Mouse (Mus musculus) left cerebral cortex, adult 2 months (tissue): ENCODE results near the gene Col24a1. TPM values are rescaled to one million over a fixed set of nuclear protein-coding genes. Genes with fewer than 3 reads are reported as not detected.
A peak's percentile ranks its signal among the peaks of the same experiment; 100 is the strongest.
"Not testable (repeated sequence)": the region's sequence is repeated elsewhere in the genome, so short reads cannot be mapped to it uniquely, and the experiment has no call there.

Experiments
- DNase-seq, 2 experiments: peaks; one replicate each; pipeline ENCODE4 v3.0.0; 2021 to 2022; ENCODE audit warnings: low spot score in 2 of 2, mixed read lengths in 1 of 2; ENCODE audit errors: extremely low spot score in 1 of 2
- H3K27ac ChIP-seq: fragments of 200-600 bp; 2 replicates; pipeline ENCODE4 v1.8.1; 2022
- H3K4me3 ChIP-seq: fragments of 200-600 bp; 2 replicates; pipeline ENCODE4 v1.8.1; 2022
- CTCF ChIP-seq: fragments of 200-600 bp; IDR thresholded peaks from 2 replicates; pipeline ENCODE4 v1.8.1; 2022; ENCODE audit warnings: antibody characterized with exemption, mild to moderate bottlenecking, moderate library complexity
- intact Hi-C: fragments of 180-260 bp; cut with DNase I; formaldehyde crosslinking; loops from one replicate; pipeline ENCODE4 v1.15.1; 2025
- total RNA-seq, 2 experiments: library from RNA; stranded (reverse); gene quantifications; 2 replicates each; pipeline ENCODE4 v1.2.3; 2021

Gene Col24a1
- total RNA-seq, 2 experiments from 2014 or later = 2.7 to 2.8 TPM

GRCm38 (mm10) chr3:145414362-145414761, 122.1 kb downstream of the Col24a1 start:
- DNase-seq = no peak
- H3K27ac ChIP-seq = no peak overlapping the region
- intact Hi-C loops = no loop called here
- TF ChIP-seq CTCF = no peak
- no peak overlapping the region for H3K4me3 ChIP-seq

GRCm38 (mm10) chr3:145417809-145418208, 125.5 kb downstream of the Col24a1 start:
- intact Hi-C loops = no loop called here
- Histone ChIP-seq H3K27ac (no peak overlapping the region), H3K4me3 (no peak overlapping the region)
- DNase-seq = no peak
- TF ChIP-seq CTCF = no peak

- intact Hi-C loops = no loop called here
- Histone ChIP-seq H3K4me3 (no peak overlapping the region), H3K27ac (no peak overlapping the region)
- no peak for TF ChIP-seq CTCF
- DNase-seq = no peak
Measured at GRCm38 (mm10) chr3:145420421-145420820, 128.1 kb downstream of the Col24a1 start.

DNA sequence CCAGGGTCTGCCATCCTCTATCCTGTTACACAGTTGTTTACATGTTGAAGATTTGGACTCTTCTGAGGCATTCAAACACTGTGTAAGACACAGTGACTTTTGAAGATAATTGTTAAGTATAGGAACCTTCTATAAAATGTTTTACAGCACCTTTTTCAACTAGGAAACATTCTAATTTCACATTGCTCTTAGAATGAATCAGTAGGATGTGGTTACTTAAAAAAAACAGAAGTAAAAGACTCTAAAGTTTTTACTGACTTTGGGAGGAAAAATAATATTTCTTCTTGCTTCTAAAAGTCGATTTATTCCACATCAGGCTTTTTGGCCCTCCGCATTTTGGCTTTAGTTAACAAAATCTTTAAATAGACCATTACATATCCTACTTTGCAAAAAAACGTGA, 129.8 kb downstream of the Col24a1 start:
- no peak overlapping the region for H3K27ac ChIP-seq
- TF ChIP-seq CTCF = no peak
- no peak for DNase-seq
- no peak overlapping the region for H3K4me3 ChIP-seq
- intact Hi-C loops = no loop called here

GRCm38 (mm10) chr3:145438352-145438751, 146.1 kb downstream of the Col24a1 start:
- Histone ChIP-seq H3K4me3 (no peak overlapping the region), H3K27ac (no peak overlapping the region)
- TF ChIP-seq CTCF = no peak
- intact Hi-C loops = no loop called here
- DNase-seq = no peak

- DNase-seq = no peak
- intact Hi-C loops = no loop called here
- H3K27ac ChIP-seq = no peak overlapping the region
- TF ChIP-seq CTCF = peak; percentile 14
- no peak overlapping the region for H3K4me3 ChIP-seq
Measured at GRCm38 (mm10) chr3:145439086-145439485, 146.8 kb downstream of the Col24a1 start.

DNA sequence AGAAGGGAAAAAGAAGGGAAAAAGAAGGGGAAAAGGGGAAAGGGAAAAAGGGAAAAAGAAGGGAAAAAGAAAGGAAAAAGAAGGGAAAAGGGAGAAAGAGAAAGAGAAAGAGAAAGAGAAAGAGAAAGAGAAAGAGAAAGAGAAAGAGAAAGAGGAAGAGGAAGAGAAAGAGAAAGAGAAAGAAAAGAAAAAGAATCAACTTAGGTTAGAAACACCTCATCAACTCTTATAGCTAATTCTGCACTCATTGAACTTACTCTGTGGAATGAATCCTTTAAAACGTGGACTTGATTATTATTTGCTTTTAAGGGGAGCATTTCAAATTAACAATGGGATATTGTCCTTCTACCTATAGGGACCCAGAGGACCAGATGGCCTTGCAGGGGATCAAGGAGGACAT, 148.7 kb downstream of the Col24a1 start:
- no peak for DNase-seq
- no peak for TF ChIP-seq CTCF
- Histone ChIP-seq H3K27ac (no peak overlapping the region), H3K4me3 (no peak overlapping the region)
- intact Hi-C loops = no loop called here

DNA sequence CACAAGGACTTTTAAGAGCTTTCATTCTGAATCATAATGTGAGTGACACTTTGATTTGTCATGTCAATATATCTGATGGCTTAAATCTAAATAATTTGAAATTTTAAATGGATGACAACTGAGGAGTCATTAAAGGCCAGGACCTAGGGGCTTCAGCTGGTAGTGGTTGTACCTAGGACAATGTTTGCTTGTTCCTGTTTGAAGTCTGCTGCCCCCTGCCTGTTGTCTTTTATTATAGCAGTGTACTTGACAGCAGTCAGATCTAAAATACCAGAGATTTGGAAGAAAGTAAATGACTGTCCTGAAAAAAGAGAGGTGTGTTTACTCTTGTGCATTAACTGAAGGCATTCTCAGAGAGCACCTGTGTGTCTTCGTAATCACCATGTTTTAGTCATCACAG, 150.0 kb downstream of the Col24a1 start:
- intact Hi-C loops = no loop called here
- DNase-seq = peak in 1 of 2 experiments; percentile 15
- H3K4me3 ChIP-seq = no peak overlapping the region
- no peak overlapping the region for H3K27ac ChIP-seq
- TF ChIP-seq CTCF = peak; percentile 59

- DNase-seq, intact Hi-C loops, H3K4me3 ChIP-seq, H3K27ac ChIP-seq: not testable (repeated sequence)
Measured at GRCm38 (mm10) chr3:145443167-145443566, 150.9 kb downstream of the Col24a1 start.

- DNase-seq = no peak
- intact Hi-C loops = no loop called here
- Histone ChIP-seq H3K4me3 (no peak overlapping the region), H3K27ac (no peak overlapping the region)
- no peak for TF ChIP-seq CTCF
Measured at GRCm38 (mm10) chr3:145457039-145457438, 164.8 kb downstream of the Col24a1 start.

DNA sequence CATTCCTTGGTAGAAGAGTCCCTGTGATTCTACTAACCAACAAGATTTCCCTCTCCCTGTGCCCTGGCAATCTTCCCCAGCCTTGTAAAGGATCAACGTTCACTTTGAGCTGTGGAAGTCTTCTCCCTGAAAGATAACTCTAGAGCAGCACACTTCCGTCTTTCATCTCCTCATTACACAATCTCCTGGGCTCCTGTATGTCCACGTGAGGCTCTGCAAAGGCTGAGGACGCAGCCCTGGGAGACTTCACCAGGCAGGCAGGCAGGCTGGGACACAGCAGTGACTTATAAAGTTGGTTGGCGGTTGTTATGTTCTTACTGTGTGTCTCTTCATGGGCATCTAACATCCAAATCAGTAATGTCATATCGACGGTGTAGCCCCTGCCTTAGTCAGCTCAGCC, 170.1 kb downstream of the Col24a1 start:
- DNase-seq = no peak
- no peak for TF ChIP-seq CTCF
- intact Hi-C loops = no loop called here

DNA sequence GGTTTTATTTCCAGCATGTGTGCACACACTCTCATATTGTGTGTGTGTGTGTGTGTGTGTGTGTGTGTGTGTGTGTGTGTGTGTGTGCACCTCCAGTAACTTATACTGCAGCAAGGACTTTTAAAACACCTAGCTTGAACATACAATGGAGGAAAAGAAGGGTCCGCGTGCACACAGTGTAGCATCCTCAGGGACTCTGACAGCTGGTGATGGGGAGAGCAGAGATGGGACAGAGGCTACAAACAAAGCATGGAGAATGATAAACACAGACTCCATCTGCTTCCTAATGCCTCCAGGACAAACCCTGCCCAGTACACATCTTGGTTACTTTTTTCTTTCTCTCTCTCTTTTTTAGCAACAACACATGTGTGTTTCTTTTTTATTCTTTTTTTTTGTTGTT, 171.5 kb downstream of the Col24a1 start:
- TF ChIP-seq CTCF = no peak
- intact Hi-C loops = no loop called here
- Histone ChIP-seq H3K27ac (no peak overlapping the region), H3K4me3 (no peak overlapping the region)
- DNase-seq = no peak

More for the DNA sequence above, 170.1 kb downstream of the Col24a1 start:
- Histone ChIP-seq H3K4me3 (no peak overlapping the region), H3K27ac (no peak overlapping the region)

DNA sequence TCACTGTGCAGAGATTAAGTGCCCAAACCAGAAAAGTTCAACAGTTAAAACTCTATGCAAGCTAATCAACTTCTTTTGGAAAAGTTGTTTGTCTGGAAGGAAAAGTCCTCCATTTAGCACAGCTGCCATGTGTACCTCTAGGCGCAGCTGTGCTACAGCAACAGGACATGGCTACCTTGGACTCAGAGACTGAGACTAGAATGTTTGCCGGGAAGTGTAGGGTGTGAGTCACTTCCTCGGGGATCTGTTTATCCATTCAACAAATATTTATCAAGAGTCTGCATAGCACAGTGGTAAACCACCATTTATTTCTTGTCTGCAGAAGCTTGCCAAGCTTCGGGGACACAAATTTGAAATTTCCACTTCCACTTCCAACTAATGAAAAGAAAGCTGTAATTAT, 178.8 kb downstream of the Col24a1 start:
- Histone ChIP-seq H3K4me3 (no peak overlapping the region), H3K27ac (no peak overlapping the region)
- DNase-seq = no peak
- no peak for TF ChIP-seq CTCF
- intact Hi-C loops = no loop called here

DNA sequence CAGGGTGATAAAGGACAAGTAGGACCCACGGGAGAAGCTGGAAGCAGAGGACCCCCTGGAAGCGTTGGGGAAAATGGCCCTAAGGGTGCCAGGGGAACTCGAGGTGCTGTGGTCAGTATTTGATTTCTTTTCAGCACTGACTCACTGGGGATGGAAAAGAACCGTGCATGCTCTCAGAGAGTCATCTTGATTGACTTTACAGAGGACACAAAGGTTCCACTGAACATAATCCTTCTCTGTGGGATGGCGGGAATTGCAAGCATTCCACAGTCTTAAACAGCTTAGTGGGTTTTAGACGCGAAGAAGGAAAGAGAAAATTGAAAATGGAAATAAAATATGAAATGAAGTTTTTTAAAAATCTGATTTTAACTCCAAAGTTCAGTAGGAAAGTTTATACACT, 181.9 kb downstream of the Col24a1 start:
- TF ChIP-seq CTCF = no peak
- DNase-seq = no peak
- intact Hi-C loops = no loop called here

More for the DNA sequence above, 181.9 kb downstream of the Col24a1 start:
- no peak overlapping the region for H3K27ac ChIP-seq
- no peak overlapping the region for H3K4me3 ChIP-seq
